Mouse (Mus musculus) c-Kit-negative CD71-positive TER-119-positive erythroid progenitor cells, embryonic 14.5 days (primary cell): ENCODE results near the gene Grin3b.

Source experiments
- DNase-seq: peaks from one replicate; pipeline ENCODE4 v3.0.0-alpha.2; 2013; ENCODE audit warnings: low read depth, low spot score

Gene Grin3b

GRCm38 (mm10) chr10:80016931-80017330 lies 46.4 kb downstream of the Grin3b start:
- no peak for DNase-seq

- no peak for DNase-seq
These were observed 46.8 kb downstream of the Grin3b start for GRCm38 (mm10) chr10:80017361-80017760.

- DNase-seq: no peak
These were observed 47.3 kb downstream of the Grin3b start for GRCm38 (mm10) chr10:80017771-80018170.

GRCm38 (mm10) chr10:80018739-80019297 lies 48.3 kb downstream of the Grin3b start:
- DNase-seq: no peak

- DNase-seq: no peak
These were observed 49.1 kb downstream of the Grin3b start for GRCm38 (mm10) chr10:80019471-80020131.

GRCm38 (mm10) chr10:80020191-80020590 lies 49.7 kb downstream of the Grin3b start:
- DNase-seq: no peak

- DNase-seq: no peak
These were observed 50.2 kb downstream of the Grin3b start for GRCm38 (mm10) chr10:80020603-80021319.

- DNase-seq: no peak
These were observed 50.8 kb downstream of the Grin3b start for GRCm38 (mm10) chr10:80021320-80021641.

GRCm38 (mm10) chr10:80022164-80022563 lies 51.6 kb downstream of the Grin3b start:
- no peak for DNase-seq

- no peak for DNase-seq
These were observed 52.3 kb downstream of the Grin3b start for GRCm38 (mm10) chr10:80022806-80023205.

GRCm38 (mm10) chr10:80023758-80024157 lies 53.2 kb downstream of the Grin3b start:
- no peak for DNase-seq

GRCm38 (mm10) chr10:80024229-80025043 lies 53.9 kb downstream of the Grin3b start:
- no peak for DNase-seq

- DNase-seq: no peak
These were observed 54.5 kb downstream of the Grin3b start for GRCm38 (mm10) chr10:80025044-80025347.

- no peak for DNase-seq
These were observed 54.9 kb downstream of the Grin3b start for GRCm38 (mm10) chr10:80025463-80025862.

GRCm38 (mm10) chr10:80025889-80026288 lies 55.4 kb downstream of the Grin3b start:
- no peak for DNase-seq
